Mouse (Mus musculus): ENCODE data around the gene Tmem53.
A peak's percentile ranks its signal among the peaks of the same experiment; 100 is the strongest.
"Not testable (repeated sequence)": the region's sequence is repeated elsewhere in the genome, so short reads cannot be mapped to it uniquely, and the experiment has no call there.

The Tmem53 gene

DNA sequence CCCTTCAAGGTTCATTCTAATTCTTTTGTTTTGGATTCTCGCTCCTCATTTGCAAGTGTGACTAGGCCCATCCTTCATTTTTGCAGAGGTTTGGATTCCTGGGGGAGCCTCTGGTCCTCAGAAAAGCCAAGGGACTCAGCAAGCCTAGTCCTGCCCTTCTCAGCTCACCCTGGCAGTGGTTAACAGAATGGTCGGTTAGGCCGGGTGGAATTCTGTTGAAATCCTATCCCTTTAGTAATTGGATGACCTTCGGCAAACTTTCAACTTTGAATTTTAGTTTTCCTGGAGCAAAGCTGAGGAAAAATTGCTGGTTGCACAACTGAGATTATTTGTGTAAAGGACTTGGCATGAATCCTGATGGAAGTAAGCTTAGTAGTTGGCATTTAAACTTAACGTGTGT, 600 bp downstream of the Tmem53 start:
- DNase-seq = no peak

DNA sequence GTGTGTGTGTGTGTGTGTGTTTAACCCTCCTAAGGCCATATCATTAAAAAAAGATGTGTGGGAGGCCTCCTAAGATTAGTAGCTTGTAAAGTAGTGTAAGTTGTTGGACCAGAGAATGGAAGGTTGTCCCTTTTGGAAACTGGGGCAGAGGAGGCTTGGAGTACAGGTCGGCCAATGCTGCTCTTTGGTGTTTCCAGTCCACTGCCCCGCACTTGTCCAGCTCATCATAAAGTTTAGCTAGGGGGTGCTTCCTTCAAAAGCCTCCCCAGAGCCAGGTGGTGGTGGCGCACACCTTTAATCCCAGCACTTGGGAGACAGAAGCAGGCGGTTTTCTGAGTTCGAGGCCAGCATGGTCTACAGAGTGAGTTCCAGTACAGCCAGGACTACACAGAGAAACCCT, 1.0 kb downstream of the Tmem53 start:
- DNase-seq = no peak

DNA sequence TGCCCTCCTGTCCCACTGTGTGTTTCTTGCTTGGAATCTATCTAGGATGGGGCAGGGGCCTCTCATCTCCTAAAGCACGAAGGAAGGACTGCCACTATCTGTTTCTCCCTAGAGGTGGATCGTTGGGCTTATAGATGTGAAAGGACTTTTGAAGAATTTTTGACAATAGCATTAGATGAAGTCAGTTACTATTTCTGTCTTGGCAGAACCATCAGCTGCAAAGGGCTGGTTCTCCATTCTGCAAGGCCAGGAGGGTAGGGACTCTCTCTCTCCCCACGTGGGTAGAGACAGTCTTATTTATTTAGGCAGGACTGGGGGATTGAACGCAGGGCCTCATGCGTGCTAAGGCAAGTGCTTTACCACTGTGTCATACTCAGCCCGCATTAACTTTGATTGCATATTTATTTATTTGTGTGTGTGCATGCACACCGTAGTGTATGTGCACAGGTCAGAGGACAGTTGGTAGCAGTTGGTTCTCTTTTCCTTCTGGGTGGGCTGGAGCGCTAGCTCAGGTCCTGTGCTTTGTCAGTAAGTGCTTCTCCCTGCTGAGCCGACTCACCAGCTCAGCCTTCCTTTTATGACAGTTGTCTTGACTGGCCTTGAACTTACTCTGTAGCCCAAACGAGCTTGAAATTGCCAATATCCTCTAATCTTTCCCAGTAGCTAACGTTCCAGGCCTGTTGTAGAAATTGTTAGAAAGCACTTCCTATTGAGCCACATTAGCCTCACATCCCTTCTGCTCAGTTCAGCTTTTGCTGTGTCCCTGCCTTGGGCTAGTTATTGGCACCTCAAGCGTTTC, 1.7 kb downstream of the Tmem53 start:
- no peak for DNase-seq

DNA sequence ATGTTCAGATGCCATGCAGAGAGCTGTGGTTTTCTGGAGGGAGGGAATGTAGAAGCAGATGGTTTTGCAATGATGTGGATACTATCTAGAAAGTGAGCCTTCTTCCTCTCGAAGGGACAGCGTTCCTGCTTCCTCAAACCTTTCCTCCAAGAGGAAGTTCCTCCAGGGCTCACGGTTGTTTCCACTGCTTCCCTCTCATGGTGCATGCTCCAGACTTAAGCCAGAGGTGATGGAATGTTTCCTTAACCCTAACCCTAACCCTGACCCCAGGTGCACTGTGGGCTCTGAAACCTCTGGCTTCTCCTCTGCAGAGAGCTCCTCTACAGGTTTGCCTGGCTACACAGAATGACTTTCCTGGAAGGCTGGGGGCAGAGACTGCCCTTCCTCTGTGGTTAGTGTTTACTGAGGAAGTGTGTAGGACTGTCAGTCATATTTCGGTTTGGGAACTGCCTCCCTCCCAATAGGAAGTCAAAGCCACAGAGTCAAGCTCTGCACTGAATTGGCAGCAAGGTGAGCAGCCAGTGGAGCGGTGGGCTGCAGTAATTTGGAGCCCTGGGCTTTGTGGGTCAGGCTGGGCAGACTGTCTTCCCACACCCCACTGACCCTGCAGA, 2.4 kb downstream of the Tmem53 start:
- DNase-seq = no peak

DNA sequence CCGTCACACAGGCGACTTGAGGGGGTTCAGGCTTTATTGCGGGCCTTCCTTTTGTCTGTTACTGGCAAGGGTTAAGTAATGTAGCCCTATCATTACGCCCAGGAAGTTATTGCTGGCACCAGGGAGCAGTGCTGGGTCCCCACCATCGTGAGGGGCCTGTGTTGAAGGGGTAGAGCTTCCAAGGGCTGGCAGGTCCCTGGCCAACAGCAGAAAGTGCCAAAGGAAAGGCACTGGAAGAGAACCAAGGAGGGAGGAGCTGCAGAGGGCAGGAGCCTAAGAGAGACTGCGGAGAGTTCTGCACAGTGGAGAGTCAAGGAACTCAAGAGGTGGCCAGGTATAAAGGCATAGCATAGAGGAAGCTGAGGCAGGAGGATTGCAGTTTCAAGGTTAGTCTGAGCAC, 2.9 kb downstream of the Tmem53 start:
- no peak for DNase-seq

DNA sequence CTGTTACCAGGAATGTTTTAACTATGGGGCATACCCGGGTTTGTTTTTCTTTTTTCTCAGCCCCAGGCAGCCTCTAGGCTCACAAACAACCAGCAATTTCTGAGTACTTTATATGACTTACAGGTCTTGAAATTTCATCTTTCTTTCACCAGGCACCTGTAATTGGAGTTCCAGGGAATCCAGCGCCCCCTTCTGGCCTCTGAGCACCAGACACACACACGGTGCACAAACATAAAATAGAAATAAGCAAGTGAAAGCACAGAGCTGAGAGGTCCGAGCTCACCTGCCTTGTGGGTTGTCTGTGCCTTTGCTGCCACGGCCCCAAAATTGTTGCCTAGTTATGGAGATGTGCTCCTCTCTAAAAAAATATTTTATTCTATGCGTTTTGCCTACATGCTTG, 8.2 kb downstream of the Tmem53 start:
- not testable (repeated sequence) for DNase-seq

DNA sequence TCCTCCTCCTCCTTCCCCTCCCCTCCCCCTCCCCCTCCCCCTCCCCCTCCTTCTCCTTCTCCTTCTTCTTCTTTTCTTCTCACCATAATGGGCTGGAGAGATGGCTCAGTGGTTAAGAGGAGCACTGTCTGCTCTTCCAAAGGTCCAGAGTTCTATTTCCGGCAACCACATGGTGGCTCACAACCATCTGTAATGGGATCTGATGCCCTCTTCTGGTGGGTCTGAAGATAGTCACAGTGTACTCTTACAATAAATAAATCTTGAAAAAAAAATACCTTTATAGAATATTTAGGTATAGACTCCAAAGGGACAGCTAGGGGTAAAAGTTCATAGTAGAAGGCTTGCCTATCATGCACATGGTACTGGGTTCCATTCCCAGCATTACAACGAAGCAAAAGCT, 9.5 kb downstream of the Tmem53 start:
- DNase-seq = no peak

DNA sequence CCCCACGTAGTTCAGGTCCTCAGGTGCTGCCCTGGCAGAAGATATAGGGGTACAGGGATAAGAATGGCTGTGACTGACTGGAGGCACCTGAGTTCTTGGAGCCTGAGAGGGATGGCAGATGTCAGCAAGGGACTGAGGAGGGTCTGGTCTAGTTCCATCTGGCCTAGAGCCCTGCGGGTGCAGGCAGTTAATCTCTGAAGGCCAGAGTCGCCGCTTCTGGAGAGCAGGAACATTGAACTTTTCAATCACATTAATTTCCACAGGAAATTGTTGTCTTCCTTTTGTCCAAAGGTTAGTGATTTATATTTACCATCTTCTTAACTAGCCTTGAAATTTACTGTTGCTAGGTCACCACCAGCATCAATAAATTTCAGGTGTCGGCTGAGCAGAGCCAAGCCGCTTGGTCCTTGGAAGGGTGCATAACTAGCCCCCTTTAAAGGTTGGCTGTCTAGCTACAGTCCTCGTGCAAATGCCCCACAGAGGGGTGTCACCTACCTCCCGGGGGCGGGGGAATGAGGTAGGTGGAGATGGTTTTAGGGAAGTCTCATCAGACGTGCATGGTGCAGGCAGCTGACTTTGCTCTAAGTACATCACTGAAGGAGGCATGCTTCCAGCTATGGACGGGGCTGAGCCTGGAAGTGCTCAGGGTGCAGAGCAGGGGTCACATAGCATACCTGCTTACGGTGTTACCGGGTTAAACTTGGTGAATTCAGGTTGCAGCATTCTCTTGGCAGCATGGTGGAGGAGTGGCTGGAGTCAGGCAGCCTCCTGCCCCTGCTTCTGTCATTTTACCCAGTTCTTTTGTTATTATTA, 10.6 kb downstream of the Tmem53 start:
- no peak for DNase-seq

DNA sequence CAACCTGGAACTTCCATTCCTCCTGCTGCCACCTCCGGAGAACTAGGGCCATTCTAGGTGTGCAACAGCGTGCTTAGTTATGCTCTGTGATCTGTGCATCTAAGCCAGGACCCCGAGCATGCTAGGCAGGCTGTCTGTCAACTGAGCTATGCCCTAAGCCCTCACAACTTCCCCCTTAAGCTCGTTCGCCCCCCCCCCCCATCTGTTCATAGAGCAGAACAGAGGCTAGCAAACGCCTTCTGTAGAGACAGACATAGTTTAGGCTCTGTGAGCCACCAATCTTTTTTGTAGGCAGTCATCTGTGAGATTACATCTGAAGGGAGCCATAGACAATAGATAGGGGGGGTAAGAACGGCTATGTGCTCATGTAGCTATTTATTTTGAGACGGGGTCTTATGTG, 11.2 kb downstream of the Tmem53 start:
- DNase-seq = no peak

DNA sequence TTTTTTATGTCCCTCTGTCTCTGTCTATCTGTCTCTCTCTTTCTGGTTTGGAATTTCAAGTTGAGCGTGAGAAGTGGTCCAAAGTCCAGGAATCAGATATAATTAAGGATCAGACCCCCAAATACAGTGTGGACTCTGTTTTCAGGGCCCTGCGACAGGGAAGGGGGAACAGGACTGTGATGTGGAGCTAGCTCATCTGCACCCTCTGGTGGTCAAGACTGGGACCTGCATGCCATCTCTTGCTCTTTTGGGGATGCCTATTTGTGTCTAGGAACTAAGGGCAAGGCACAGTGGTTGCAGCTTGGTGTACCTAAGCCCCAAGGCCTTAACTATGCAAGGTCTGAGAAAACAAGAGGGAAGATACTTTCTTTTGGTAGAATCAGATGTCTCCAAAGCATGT, 15.5 kb downstream of the Tmem53 start:
- peak; percentile 71 to 73 for DNase-seq

DNA sequence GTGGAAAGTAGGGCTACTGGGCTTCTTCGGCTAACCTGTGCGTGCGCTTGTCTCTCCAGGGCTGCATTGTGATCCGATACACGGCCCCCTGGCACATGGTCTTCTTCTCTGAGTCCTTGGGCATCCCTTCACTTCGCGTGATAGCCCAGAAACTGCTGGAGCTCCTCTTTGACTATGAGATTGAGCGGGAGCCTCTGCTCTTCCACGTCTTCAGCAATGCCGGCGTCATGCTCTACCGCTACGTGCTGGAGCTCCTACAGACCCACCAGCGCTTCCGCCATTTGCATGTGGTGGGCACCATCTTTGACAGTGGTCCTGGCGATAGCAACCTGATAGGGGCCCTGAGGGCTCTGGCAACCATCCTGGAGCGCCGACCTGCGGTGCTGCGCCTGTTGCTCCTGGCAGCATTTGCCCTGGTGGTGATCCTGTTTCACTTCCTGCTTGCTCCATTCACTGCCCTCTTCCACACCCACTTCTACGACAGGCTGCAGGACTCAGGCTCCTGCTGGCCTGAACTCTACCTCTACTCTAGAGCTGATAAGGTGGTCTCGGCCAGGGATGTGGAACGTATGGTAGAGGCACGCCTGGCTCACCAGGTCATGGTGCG, 16.2 kb downstream of the Tmem53 start:
- DNase-seq = no peak

DNA sequence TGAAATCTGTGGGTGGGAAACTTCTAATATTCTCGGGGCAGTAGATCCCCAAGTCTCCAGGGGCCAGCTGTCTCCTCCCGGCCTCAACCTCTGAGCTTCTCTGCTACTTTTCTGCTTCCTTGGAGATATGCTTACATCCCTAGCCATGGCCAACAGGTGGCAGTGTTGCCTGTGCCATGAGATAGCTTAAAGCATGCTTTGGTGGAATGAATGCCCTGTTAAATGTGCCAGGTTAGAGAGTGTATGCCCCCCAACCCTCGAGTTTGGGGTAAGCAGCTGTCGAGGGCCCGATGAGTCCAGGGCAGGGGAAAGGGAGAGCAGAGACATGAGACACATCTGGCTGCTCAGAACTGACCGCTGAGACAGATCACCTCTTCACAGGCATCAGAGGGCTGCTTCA, 18.5 kb downstream of the Tmem53 start:
- DNase-seq = peak; percentile 59 to 72

DNA sequence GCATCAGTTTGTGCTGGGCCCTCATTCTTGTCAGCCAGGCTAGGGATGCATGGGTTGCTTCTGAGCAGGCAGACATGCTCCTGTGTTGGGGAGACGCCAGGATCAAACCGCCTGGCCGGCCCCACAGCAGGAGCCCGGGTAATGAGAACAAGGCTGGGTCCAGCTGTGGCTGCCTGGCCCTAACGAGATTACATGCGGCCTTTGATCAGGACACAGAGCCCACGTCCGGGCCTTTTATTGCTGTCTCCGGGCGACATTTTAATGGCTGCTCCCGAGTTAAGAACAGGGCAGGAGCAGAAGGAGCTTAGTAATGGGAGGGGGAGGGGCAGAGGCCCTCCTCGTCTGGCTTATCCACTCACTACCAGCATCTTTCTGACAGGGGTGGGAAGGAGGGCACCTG, 20.7 kb downstream of the Tmem53 start:
- no peak for DNase-seq

DNA sequence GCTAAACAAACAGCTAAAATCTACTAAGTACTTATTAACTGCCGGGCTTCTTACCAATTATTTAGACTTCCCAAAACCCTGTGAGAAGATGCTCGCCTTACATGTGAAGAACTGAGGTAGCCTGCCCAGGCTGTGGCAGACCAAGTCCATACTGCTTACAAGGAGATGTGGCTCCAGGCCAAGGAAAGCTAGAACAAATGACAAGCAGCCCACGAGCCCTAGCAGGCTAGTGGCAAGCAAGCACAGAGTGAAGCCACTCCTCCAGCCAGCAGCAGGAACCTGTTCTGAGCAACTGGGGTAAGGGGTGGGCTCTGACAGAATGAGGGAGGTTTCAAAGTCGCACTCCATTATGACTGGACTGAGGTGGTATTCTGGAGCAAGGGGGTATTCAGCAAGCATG, 23.0 kb downstream of the Tmem53 start:
- DNase-seq = no peak

DNA sequence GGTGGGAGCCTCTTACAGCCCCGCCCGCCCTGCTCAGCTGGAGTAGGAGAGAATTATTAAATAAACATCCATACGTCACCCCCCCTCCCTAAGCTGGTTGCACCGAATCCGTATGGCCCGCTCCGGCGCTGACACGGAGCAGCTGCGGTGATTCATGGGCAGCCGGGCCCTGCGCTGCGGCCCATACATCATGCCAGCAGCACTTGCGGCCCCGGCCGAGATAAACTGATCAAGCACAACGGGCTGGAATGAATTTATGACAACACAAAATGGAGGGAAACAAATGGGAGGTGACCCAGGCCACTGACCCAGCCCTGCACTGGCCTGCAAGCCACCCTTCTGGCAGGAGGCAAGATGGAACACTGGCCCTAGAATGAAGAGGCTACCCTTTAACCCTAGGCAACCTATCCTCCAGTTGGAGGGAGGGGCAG, 24.5 kb downstream of the Tmem53 start:
- no peak for DNase-seq

DNA sequence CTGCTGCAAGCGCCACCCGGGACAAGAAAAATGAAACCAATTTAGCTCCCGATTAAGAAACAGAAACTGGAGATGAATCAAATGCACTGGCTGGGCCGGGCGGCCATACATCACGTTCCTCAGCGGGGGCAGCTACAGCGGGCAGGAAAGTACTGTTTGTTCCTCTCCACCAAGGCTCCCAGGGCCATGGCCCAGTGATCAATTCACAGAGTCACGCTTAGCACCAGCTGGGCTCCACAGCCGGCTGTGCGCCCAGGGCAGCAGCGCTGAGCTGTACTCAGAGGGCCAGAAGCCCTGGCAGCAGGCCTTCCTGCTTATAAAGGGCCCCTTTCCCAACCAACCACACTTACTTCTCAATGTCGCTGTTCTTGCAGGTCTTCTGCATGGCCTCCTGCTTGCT, 25.3 kb downstream of the Tmem53 start:
- DNase-seq = no peak

DNA sequence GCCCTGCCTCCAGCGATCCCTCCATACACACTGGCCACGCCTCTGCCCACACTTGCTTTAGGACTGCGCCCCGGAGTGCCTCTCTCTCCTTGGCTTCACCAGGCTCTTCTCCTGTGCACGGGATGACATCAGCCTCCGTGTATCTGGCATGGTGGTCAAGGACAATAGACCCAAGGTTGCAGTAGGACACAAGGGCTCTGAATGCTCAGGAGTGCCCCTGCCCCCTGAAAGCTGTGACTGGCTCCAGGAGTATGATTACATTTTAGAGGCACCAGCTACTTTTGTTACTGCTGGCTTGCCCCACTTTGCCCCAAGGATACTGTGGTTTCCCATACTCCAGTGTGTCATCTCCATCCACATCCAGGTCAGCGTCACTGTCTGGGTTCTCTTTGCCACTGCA, 25.9 kb downstream of the Tmem53 start:
- DNase-seq = no peak

DNA sequence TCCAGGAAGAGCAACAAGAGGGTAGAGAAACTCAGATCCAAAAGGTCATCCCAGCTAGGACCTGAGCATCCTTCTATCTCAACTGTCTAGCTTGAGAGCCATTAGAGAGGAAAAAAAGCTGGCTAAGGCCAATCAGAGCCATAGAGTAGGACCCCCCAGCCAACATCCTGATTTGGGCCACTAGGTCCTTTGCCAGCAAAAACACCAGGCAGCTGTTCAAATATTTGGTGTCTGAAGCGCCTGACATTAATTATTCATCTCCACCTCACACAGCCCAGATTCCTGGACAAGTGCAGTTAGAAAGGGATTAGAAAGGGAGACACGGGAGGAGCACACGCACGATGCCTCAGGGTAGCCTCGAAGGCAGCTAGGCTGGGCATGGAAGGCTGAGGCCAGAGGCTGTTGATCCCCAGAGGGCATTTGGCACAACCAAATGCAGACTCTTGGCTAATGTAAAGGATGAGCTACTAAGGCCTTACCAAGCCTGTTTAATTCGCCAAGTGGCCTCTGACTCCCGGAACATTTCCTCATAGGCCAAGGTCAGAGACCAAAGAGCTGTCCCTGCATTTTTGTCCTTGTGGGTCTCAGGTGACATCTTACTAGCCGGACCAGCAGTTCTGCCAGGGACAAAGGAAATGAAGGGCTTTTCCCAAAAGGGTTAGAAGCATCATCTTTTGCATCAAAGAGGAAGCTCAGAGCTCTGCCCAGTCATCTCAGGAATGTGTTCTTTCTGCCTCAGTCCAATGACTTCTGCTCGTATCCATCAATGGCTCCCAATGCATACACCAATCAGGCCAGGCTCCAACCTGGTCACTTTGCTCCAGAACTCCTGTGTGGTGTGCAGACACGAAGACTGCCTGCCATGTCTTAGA, 26.9 kb downstream of the Tmem53 start:
- DNase-seq = no peak

DNA sequence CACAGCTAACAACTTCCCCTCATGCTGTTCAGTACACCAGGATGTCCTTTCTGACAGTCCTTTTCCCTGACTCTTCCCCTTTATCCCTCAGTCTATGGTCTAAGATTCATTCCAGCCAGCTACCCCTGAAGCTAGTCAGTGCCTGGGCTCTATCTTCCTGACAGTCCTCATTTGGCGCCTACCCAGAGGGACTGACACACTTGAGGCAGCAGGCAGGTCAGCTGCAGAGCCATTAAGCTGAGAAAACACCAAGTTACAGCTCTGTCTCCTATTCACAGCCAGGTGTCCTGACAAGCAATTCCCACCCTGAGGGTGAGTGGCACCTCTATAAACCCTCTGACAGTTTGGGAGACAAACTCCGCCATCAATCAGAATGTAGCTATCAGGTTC, 27.5 kb downstream of the Tmem53 start:
- DNase-seq = no peak

DNA sequence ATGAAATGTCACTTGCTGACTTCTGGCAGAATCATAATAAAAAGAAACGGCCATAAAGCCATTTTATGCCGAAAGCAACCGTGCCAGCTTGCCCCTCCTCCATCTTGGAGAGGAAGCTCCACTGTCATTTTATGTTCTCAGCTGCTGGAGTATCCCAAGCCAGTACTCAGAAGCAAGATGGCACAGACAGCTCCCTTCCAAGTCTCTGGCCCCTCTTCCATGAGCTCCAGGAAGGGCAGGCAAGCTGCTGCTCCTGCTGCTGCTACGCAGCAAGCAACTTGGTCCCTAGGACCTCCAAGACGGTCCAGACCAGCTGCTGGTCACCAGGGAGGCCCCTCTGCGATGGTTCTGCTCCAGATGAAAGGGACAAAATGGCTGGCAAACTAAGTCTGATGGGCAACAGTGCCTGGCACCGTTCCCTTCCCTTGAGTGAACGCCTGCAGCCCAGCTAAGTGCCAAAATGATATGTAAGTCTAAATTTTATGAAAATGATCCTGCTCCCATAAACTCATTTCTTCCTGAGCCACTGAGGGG, 28.7 kb downstream of the Tmem53 start:
- no peak for DNase-seq

DNA sequence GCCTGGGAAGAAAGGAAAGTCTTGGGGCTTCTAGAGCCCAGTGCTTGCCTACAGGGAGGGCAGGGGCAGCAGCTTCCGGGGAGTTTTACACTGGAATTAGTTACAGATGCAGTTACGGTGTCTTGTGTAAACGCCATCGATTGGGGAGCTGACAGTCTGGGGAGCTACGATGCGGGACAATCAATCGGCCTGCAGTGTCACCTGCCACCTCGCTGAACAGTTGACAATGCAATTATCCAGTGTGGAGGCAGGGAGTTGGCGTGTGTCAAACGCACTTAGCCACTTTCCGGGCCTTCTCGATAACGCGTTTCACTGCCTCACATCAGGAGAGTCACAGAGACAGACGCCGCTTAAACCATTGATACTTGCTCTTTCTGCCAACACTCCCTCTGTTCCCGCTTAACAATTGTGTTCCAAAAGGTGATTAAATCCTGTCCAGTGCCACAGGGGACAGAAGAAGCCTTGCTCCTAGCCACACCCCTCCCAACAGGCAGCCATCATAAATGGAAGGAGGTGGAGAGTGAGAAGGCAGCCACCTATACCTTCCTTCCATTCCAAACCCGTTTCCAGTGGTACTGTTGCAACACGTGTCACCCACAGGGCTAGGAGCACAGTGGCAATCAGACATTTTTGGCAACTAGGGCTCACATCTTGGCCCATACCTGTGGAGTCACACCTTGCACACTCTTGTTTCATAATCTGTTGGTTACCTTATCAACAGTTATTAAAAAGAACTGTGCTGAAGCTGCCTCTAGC, 29.5 kb downstream of the Tmem53 start:
- DNase-seq = no peak

All from thymus, postnatal 36 days (tissue).